Mouse (Mus musculus) heart, embryonic 14.5 days (tissue): ENCODE results near the gene Slx4. TPM values are rescaled to one million over a fixed set of nuclear protein-coding genes. Genes with fewer than 3 reads are reported as not detected.
"Not testable (repeated sequence)": the region's sequence is repeated elsewhere in the genome, so short reads cannot be mapped to it uniquely, and the experiment has no call there.

Source experiments
- ATAC-seq: fragments of 200-750 bp; cut with Nextera tagmentation; 2 replicates; pipeline ENCODE4 v1.8.0; 2017; ENCODE audit warnings: low read depth, moderate TSS enrichment; ENCODE audit not compliant: insufficient number of reproducible peaks, insufficient read depth, low FRiP score
- H3K27ac ChIP-seq, 2 experiments: fragments of 200-500 bp in 1 of 2; fragments of 300-500 bp in 1 of 2; sonication (generic) in 1 of 2; replicated peaks in 1 of 2; 2 replicates each; pipeline ENCODE4 v1.5.1; 2012 to 2014; ENCODE audit warnings: low read depth in 2 of 2, low read length in 2 of 2, control low read depth in 1 of 2, mild to moderate bottlenecking in 1 of 2, mixed read lengths in 1 of 2; ENCODE audit not compliant: control insufficient read depth in 1 of 2, insufficient read depth in 1 of 2
- H3K27me3 ChIP-seq: fragments of 300-500 bp; sonication (generic); 2 replicates; pipeline ENCODE4 v1.6.1; 2014; ENCODE audit warnings: mild to moderate bottlenecking, low read length, control low read depth; ENCODE audit not compliant: control insufficient read depth, insufficient read depth
- H3K36me3 ChIP-seq: fragments of 300-500 bp; sonication (generic); 2 replicates; pipeline ENCODE4 v1.6.1; 2014; ENCODE audit warnings: mild to moderate bottlenecking, control low read depth, low read length, mixed read lengths; ENCODE audit not compliant: control insufficient read depth, insufficient read depth
- H3K4me1 ChIP-seq, 2 experiments: fragments of 200-500 bp in 1 of 2; fragments of 300-500 bp in 1 of 2; sonication (generic) in 1 of 2; 2 replicates each; pipeline ENCODE4 v1.6.1; 2012 to 2014; ENCODE audit warnings: low read length in 2 of 2, control low read depth in 1 of 2, mixed read lengths in 1 of 2; ENCODE audit not compliant: control insufficient read depth in 2 of 2, insufficient read depth in 2 of 2
- H3K4me2 ChIP-seq: fragments of 300-500 bp; sonication (generic); 2 replicates; pipeline ENCODE4 v1.6.1; 2014; ENCODE audit warnings: mild to moderate bottlenecking, low read length
- H3K4me3 ChIP-seq, 2 experiments: fragments of 200-500 bp in 1 of 2; fragments of 300-500 bp in 1 of 2; sonication (generic) in 1 of 2; 2 replicates each; pipeline ENCODE4 v1.5.1; 2012 to 2014; ENCODE audit warnings: low read length in 2 of 2, mild to moderate bottlenecking in 2 of 2, control low read depth in 1 of 2, low read depth in 1 of 2, moderate library complexity in 1 of 2; ENCODE audit not compliant: control insufficient read depth in 1 of 2, insufficient read depth in 1 of 2
- H3K9ac ChIP-seq: fragments of 300-500 bp; sonication (generic); 2 replicates; pipeline ENCODE4 v1.6.1; 2014; ENCODE audit warnings: mild to moderate bottlenecking, low read length
- H3K9me3 ChIP-seq: fragments of 300-500 bp; sonication (generic); 2 replicates; pipeline ENCODE4 v1.6.1; 2016; ENCODE audit warnings: low read length, control low read depth; ENCODE audit not compliant: control insufficient read depth
- WGBS: fragments of 180-500 bp; shearing (Covaris S2); extraction: QIAGEN DNeasy Blood & Tissue Kit; methylation state at CpG from one replicate; pipeline ENCODE4 v1.1.7; 2014; 5-methylcytosine and 5-hydroxymethylcytosine counted together
- polyA plus RNA-seq: library from polyadenylated mRNA; unstranded; fragments of >200 nt; fragmentation: Nextera tagmentation; extraction: Ambion mirVana; gene quantifications from 2 replicates; pipeline ENCODE4 v1.2.1, GENCODE M21; 2014

Slx4 gene
- polyA plus RNA-seq, 1 experiment from 2014 or later = 11.2 TPM

DNA sequence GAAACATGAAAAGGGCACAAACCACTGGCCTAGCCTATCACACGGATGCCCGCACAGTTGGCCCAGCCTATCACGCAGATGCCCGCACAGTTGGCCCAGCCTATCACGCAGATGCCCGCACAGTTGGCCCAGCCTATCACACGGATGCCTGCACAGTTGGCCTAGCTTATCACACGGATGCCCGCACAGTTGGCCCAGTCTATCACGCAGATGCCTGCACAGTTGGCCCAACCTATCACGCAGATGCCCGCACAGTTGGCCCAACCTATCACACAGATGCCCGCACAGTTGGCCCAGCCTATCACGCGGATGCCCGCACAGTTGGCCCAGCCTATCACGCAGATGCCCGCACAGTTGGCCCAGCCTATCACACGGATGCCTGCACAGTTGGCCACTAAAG is 29.1 kb downstream of the Slx4 start:
- peaks cover 0 to 12% of the 10 kb centered on the region in 2 experiments; a peak in 3 of 4 replicates for H3K4me1 ChIP-seq
- not testable (repeated sequence) for H3K4me2 ChIP-seq, H3K27ac ChIP-seq, H3K9me3 ChIP-seq, H3K27me3 ChIP-seq, H3K9ac ChIP-seq, H3K4me3 ChIP-seq, ATAC-seq
- peaks cover 19% of the 10 kb centered on the region for H3K36me3 ChIP-seq
- WGBS = 88% methylated on average over 19 of the region's 19 CpGs

DNA sequence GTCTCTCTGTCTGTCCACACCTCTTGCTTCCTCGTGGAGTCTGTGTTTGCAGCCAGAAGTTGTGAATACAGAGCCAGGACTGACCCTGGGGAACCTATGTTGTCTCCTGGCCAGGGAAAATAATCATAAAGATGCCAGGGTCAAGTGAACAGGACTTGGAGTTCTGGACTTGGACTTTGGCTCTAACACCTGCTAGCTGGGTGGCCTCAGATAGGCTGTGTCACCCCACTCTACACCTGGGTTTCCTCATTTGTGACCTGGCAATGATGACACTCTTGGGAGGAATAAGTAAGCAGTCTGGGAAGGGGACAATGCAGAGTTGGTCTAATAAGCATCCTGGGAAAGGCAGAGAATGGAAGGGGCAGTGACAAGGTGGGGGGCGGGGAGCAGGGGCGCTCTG is 38.0 kb downstream of the Slx4 start:
- WGBS = 68% methylated on average over 3 of the region's 3 CpGs
- Histone ChIP-seq H3K4me3 (no peak overlapping the region), H3K27ac (no peak overlapping the region), H3K4me1 (no peaks in the 10 kb centered on the region), H3K27me3 (no peaks in the 10 kb centered on the region), H3K9me3 (no peaks in the 10 kb centered on the region), H3K36me3 (no peaks in the 10 kb centered on the region), H3K4me2 (no peak overlapping the region), H3K9ac (no peak overlapping the region)
- ATAC-seq = no peak

DNA sequence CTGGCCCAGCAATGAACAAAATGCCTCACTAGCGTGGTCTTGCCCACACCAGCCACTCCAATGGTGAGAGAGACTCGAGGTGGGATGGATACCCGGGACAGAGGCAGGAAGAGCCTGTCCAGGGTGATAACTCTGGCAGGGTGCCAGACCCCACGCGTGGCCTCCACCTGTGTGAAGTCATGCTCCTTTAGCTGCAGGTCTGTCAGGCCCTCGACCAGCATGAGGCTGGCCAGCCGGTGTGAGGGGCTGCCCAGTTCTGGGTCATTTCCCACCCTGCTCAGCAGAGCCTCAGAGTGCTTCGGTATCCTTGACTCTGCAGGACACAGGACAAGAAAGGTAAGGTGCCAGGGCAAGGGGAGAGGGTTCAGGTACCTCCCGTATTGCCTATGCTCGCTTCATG is 38.6 kb downstream of the Slx4 start:
- Histone ChIP-seq H3K9ac (no peak overlapping the region), H3K4me3 (no peak overlapping the region), H3K36me3 (no peaks in the 10 kb centered on the region), H3K27ac (no peak overlapping the region), H3K4me2 (no peak overlapping the region), H3K27me3 (no peaks in the 10 kb centered on the region), H3K9me3 (no peaks in the 10 kb centered on the region), H3K4me1 (no peaks in the 10 kb centered on the region)
- ATAC-seq = peak; percentile 42; the same call in 1 of the 2 replicates
- WGBS = 64% methylated on average over 10 of the region's 10 CpGs

DNA sequence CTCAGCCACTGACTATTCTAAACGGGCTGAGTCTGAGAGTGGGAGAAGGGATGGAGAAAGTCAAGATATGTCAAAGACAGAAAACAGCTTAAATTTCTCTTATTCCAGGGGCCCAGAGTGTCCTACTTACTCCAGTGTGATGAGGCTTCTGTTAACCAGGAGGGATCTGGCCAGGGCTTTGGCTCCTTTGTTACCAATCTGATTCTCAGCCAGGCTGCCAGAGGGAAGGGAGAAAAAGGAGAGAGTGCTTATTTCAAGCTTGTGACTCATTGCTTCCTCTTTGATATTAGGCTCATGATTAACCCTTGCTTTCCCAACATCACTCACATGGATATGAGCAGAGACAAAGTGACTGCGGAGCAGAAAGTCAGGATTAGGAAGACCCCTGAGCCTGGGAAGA is 44.3 kb downstream of the Slx4 start:
- Histone ChIP-seq H3K4me3 (no peak overlapping the region; a peak in 1 of 4 replicates), H3K9me3 (no peaks in the 10 kb centered on the region), H3K4me2 (peak overlapping the region; percentile 6), H3K27me3 (no peaks in the 10 kb centered on the region), H3K9ac (no peak overlapping the region; the same call in 1 of the 2 replicates), H3K27ac (peak overlapping the region; percentile 45 to 46; a peak in 3 of 4 replicates), H3K36me3 (no peaks in the 10 kb centered on the region), H3K4me1 (peaks cover 4 to 8% of the 10 kb centered on the region in 2 experiments; a peak in 2 of 4 replicates)
- 37% methylated on average over 2 of the region's 2 CpGs for WGBS
- ATAC-seq = no peak

DNA sequence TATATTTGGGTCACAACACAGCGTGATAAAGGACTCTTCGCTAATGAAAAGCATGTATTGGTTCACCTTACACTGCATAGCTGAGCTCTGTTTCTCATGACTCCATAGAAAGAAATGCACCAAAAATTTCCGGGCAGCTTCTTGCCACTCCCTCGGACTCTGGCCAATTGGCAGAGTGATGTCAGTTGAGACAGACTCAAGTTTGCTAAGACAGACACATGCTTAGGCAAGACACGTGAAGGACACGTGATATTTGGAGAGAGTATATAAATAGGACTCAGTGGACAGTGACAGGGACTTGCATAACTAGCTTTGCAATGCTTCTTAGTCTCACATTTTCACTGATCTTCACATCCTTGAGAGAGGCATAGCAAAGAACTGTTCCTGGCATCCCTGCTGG is 47.2 kb downstream of the Slx4 start:
- H3K27me3 ChIP-seq = no peaks in the 10 kb centered on the region
- ATAC-seq = no peak
- H3K27ac ChIP-seq = no peak overlapping the region
- H3K4me2 ChIP-seq = no peak overlapping the region
- H3K9ac ChIP-seq = no peak overlapping the region
- H3K4me3 ChIP-seq = no peak overlapping the region
- no peaks in the 10 kb centered on the region for H3K36me3 ChIP-seq
- no peaks in the 10 kb centered on the region for H3K9me3 ChIP-seq
- 69% methylated on average over 6 of the region's 6 CpGs for WGBS
- peaks cover 4 to 8% of the 10 kb centered on the region in 2 experiments; a peak in 2 of 4 replicates for H3K4me1 ChIP-seq

DNA sequence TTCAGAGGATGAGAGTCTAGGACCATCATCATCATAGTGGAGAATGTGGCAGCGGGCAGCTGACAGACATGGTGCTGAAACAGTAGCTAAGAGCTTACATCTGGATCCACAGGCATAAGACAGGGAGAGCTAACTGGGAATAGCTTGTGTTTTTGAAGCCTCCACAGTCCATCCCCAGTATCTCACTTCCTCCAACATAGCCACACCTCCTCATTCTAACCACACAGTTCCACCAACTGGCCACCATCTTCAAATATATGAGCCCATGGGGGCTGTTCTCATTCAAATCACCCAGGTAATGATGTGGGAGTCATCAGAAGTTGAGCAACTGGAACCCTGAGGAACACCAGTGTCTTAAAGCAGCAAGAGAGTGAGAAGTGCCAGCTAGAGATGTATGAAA is 52.4 kb downstream of the Slx4 start:
- no peaks in the 10 kb centered on the region for H3K4me1 ChIP-seq
- no peaks in the 10 kb centered on the region for H3K27me3 ChIP-seq
- H3K27ac ChIP-seq = no peak overlapping the region
- H3K36me3 ChIP-seq = no peaks in the 10 kb centered on the region
- 91% methylated on average over 1 of the region's 1 CpGs for WGBS
- no peaks in the 10 kb centered on the region for H3K9me3 ChIP-seq
- no peak overlapping the region for H3K9ac ChIP-seq
- no peak overlapping the region for H3K4me2 ChIP-seq
- no peak for ATAC-seq
- H3K4me3 ChIP-seq = no peak overlapping the region

DNA sequence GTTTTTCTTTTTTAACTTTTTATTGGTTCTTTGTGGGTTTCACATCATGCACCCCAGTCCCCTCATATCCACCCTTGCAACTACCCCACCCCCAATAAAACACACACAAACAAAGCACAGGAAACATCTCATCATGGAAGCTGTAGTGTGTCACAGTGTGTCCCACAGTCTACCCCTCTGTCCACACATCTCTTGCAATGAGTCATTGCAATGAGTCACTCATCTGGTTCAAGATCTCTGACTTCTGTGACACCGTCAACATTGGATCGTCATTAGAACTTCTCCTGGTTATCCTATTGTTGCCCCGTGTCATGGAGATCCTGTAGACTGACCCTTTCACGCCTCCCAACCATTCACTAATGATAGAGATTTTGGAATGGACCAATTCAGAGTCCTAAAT is 68.9 kb downstream of the Slx4 start:
- H3K27ac ChIP-seq = no peak overlapping the region
- H3K9ac ChIP-seq = no peak overlapping the region
- ATAC-seq = no peak
- no peaks in the 10 kb centered on the region for H3K9me3 ChIP-seq
- 84% methylated on average over 4 of the region's 4 CpGs for WGBS
- no peaks in the 10 kb centered on the region for H3K27me3 ChIP-seq
- no peak overlapping the region for H3K4me3 ChIP-seq
- H3K36me3 ChIP-seq = peaks cover 68% of the 10 kb centered on the region
- H3K4me2 ChIP-seq = no peak overlapping the region
- H3K4me1 ChIP-seq = no peaks in the 10 kb centered on the region

DNA sequence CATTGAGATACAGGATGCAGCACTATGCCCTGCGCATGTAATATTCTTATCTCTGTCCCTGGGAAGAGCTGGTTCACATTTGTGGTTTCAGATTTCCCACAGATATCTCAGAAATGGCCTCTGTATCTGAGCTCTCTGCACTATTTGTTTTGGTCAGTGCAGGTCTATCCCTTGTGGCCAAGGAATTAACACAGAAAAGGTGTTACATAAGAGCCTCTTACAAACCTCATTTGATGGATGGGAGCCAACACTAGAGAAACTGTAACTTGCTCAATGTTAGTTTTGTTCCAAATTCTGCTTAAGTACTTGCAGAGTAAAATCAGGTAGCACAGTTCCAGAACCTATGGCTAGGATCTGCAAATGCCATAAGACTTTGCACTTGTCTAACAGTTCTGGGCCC is 69.5 kb downstream of the Slx4 start:
- H3K4me1 ChIP-seq = no peaks in the 10 kb centered on the region
- 79% methylated on average over 1 of the region's 1 CpGs for WGBS
- no peak overlapping the region for H3K4me3 ChIP-seq
- H3K27ac ChIP-seq = no peak overlapping the region
- no peak overlapping the region for H3K4me2 ChIP-seq
- H3K9ac ChIP-seq = no peak overlapping the region
- H3K9me3 ChIP-seq = no peaks in the 10 kb centered on the region
- H3K36me3 ChIP-seq = peaks cover 70% of the 10 kb centered on the region
- no peaks in the 10 kb centered on the region for H3K27me3 ChIP-seq
- ATAC-seq = no peak
